Mouse (Mus musculus) 3134 (cell line): ENCODE measurements around the gene Gm21725.
"Not testable (repeated sequence)": the region's sequence is repeated elsewhere in the genome, so short reads cannot be mapped to it uniquely, and the experiment has no call there.

ENCODE experiments used
- DNase-seq: peaks from one replicate; pipeline ENCODE4 v3.0.0-alpha.2; 2011; ENCODE audit warnings: low spot score; ENCODE audit not compliant: insufficient read length; ENCODE audit errors: extremely low read depth

Gm21725 gene

GRCm38 (mm10) chrY:13348963-13349362 lies at the start of gene Gm21725:
Gene Gm21725, minus strand, starts transcription at chrY:13349063.
- DNase-seq: not testable (repeated sequence)
